Mouse (Mus musculus) brain, embryonic 14.5 days (tissue): ENCODE data around the gene Bco2.

Source experiments
- CTCF ChIP-seq: fragments of 200-500 bp; IDR thresholded peaks from 2 replicates; pipeline ENCODE4 v1.5.1; 2012; ENCODE audit warnings: inconsistent platforms, mild to moderate bottlenecking, moderate library complexity, borderline replicate concordance; ENCODE audit not compliant: insufficient read depth, insufficient read length; ENCODE audit errors: extremely low read depth
- POLR2A ChIP-seq: fragments of 200-500 bp; IDR thresholded peaks from 2 replicates; pipeline ENCODE4 v1.6.1; 2012; ENCODE audit warnings: mild to moderate bottlenecking, inconsistent platforms, borderline replicate concordance; ENCODE audit not compliant: poor library complexity, insufficient read depth, insufficient read length, severe bottlenecking; ENCODE audit errors: extremely low read depth

DNA sequence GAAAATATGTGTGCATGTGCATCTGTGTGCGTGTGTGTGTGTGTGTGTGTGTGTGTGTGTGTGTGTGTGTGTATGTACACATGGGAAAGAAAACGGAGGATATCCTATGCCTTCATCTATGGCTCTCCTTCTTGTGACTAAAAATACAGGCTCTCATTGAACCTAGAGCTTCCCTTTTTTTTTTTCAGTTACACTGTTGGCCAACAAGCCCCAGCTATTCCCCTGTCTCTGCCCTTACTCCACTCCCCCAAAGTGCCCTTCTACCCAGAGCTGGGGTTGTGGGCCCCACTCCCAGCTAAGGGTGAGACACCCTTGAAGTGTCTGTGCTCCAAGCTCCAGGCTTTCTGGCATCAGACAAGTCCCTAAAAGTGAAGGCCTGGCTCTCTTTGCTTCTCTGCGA is 52.0 kb downstream of the Bco2 start:
- TF ChIP-seq POLR2A (no peak), CTCF (no peak)
